Mouse (Mus musculus) urinary bladder, postnatal 36 days (tissue): ENCODE data around the gene Mfsd1.

ENCODE experiments used
- DNase-seq, 2 experiments: peaks; one replicate each; pipeline ENCODE4 v3.0.0; 2022; ENCODE audit warnings: low spot score in 2 of 2, mixed read lengths in 1 of 2

The Mfsd1 gene

DNA sequence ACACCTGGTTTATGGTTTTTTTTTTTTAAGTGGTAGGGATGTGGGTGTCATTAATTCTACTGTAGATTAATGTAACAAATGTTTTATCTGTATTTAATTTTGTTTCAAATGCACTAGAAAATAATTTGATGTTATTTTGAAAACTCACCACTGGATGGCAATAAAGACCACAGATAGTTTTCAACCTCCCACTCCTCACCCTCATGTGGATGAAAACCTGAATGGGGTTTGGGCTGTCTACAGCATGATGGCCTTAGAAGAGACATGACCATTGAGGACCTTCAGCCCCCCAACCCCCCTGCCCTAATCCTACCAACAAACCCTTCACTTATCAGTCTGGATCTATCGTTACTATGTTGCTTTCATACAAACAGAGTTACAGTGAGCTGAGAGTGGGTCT is 42.1 kb downstream of the Mfsd1 start:
- no peak for DNase-seq

DNA sequence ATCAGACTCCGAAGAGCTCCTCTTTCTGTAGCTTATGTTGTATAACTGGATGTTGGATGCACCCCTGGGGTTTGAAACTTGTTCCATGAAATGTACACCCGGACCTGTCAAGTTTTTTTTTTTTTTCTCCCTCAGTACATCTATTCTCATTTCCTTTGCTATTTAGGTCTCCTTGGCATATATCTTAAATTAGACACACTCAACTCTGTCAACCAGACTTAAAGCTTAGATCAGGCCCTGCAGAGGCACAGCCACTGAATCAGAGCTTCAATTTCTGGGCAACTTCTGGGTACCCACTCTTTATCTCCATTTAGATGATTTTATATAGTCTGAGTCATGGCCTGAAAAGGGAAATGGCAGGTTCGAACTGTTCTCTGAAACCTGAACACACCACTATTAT is 60.6 kb downstream of the Mfsd1 start:
- no peak for DNase-seq

DNA sequence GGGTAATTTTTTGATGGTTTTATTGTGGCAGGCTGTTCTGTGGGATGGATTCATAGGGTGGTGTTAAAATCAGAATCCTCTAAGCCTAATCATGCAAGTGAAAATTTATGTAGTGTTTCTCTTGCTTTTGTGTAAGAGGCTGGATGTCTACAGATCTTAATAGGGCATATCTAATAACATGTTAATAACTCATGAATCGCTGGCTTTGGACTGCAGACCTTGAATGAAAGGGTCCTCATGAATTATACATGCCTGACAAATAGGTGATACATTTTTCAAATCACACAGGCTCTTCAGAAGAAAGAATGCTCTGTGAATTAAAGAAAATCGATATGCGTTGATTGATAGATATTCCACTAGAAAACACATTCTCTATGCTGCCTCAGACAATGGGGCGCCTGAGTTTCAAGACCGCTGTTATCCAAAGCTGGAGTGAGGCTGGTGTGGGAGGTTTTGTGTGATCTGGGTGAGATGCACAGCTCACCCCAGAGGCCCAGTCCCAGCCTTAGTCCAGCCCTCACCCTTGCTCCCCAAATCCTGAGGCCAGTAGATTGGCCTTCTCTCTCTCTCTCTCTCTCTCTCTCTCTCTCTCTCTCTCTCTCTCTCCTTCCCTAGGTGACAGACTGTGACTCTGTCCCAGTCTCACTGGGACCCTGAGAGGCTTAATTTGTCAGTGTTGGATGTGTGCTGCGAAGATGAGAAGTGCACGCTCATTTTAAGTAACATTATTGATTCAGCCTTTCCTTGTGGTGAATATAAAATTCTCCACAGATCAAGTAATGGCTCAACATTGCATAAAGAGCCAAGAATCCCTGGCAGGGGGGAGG is 63.3 kb downstream of the Mfsd1 start:
- DNase-seq: no peak
